Mouse (Mus musculus) layer of hippocampus, postnatal 36 days (tissue): Measurements from ENCODE around the gene Dcaf6. TPM values are rescaled to one million over a fixed set of nuclear protein-coding genes. Genes with fewer than 3 reads are reported as not detected.
"Not testable (repeated sequence)": the region's sequence is repeated elsewhere in the genome, so short reads cannot be mapped to it uniquely, and the experiment has no call there.

Experiments
- DNase-seq, 2 experiments: peaks; one replicate each; pipeline ENCODE4 v3.0.0; 2022
- total RNA-seq, 2 experiments: library from RNA; stranded (reverse); gene quantifications; 2 replicates each; pipeline ENCODE4 v1.2.3; 2021

Dcaf6 gene
- total RNA-seq, 2 experiments from 2014 or later, result 87.4 to 91.4 TPM

DNA sequence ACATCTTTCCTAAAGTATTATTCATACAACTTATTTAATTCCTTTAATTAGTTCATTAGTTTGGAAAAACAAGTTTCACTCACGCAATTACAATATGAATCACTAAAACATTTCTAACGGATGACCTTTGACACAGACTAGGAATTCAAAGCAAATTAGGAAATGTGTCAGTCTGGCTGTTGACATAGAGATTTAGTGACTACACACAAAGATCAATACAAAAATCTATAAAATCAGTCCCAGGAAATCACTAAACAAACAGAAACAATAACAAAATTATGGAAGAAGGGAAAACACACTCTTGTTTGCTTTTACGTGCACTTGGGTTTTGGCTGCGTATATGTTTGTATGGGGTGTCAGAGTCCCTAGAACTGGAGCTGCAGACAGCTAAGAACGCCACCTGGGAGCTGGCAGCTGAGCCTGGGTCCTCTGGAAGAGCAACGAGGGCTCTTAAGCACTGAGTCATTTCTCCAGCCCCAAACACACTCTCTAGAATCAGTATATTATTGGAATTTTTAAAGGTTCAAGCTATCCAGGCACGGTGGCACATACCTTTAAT lies 38.8 kb downstream of the Dcaf6 start:
- no peak for DNase-seq

DNA sequence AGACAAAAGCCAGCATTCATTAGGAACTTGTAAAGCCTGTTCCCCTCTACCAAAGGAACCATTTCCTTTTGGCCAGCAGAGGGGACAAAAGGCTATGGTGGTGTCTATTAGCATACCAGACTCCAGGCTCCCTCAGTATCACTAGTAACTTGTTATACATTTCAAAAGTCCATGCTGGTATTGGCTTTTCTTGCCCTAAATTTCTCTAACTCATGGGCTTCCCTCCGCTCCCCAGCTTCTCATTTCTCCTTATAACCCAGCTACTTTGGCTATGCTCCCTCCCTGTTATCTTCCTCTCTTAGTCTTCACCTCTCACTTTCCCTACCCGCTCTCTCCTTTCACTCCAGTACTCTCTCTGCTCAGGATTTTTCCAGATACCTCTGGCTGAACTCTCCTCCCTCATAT lies 63.9 kb downstream of the Dcaf6 start:
- no peak for DNase-seq

DNA sequence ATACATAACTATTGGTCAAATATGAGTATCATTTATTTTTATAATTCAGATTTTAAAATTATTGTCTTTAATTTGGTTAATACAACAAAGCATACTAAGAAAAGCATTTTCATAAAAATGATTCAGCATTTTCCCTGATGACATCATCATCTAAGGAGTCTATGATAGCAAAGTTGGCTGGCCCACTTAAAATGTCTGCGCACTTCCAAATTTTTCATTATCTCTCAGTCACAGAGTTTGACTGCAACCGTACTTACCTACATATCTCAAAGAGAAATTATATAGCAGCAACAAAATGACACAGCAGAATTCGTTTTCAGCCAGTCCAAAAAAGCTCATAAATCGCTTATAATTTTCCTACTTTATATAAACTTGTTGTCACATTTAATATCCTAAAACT lies 64.3 kb downstream of the Dcaf6 start:
- DNase-seq, result no peak

DNA sequence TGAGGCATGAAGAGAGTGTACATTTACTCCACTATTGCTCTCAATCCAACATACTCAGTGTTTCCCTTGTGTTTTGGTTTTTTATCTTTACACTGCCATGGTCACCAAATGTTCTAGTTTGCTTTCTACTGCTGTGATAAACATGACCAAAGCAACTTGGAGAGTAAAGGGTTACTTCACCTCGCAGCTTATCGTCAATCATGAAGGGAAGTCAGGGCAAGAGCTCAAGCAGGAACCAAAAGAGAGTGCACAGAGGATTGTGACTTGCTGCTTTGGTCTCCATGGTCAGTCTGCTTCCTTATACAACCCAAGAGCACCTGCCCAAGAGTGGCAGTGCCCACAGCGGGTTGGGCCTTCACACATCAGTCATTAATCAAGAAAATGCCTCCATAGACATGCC lies 65.4 kb downstream of the Dcaf6 start:
- DNase-seq, result no peak

DNA sequence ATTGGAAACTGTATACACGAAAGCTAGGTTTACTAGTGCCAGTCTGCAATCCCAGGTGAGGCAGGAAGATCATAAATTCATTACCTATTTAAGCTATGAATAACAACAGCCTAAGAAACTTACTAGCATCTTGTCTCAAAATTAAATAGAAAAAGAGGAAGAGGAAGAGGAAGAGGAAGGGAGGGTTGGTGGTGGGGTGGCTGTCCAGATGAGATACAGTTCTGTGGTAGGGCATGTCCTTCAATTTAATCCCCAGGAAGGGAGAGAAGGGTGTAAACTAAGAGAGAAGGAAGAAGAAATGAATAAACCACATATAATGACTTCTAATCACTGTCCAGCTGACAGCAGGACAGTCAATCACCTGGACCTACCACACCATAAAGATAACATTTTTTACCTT lies 67.2 kb downstream of the Dcaf6 start:
- DNase-seq, result no peak

DNA sequence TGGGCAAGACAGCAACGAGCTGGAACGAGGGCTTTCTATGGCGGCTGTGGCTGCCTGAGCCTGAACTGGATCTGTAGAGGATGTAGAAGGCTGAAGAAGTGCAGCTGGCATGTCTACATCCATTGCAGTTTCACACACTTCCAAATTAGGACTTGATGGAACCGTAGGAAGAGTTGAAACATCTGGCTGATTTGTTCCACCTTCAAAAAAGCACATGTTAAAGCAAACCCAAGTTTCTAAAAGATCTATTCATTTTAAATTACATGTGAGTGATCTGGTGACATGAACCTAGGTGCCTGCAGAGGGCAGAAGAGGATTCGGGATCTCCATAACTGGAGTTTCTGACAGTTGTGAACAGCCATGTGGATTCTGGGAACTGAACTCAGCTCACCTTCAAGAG lies 71.6 kb downstream of the Dcaf6 start:
- no peak for DNase-seq

DNA sequence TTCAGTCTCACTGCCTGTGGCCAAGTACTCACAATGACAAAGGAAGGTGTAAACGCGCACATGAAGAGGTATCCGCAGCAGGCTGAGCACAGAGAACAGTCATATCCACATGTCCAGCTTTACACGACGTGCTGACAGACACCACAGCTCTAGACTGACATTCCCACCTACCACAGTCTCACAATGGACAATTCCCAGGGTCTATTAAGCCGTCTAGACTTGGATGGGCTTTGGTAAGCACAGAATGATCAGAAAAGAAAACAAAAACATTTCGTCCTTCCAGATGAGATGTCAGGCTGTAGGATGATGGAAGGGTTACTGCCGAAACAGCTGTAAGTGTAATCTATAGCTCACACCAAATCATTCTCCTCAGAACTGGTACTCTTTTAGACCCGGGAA lies 73.8 kb downstream of the Dcaf6 start:
- no peak for DNase-seq

DNA sequence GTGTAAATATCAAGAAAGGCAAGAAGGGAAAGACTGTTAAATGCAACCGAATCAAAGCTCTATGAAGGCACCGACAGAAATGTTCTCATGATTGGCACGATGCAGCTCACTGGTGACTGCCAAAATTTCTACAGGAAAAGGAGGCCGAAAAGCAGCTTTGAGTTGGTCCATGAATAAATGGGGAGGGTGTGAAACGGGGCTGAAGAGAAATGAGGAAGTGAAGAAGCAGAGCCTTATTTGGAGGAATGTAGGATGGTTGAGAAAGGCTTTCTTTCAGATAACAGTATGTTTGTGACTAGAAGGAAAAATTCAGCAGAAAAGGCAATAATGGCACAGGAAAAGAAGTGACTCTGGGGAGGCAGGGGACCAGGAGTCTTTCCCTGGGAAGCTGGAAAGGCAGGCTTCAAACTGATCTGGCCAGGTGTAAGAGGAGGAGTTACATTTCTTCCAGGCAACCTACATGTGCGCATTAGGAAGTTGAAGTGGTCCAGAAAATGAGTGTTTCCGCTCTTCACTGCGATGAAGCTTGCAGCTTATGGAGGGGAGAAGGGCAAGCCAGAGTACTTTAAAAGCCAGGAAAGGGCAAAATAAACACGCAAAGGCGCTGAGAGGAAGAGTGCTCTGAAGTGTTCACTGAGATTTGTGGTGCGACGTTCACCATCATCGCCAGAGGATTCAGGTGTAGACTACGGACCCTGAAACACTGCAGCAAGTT lies 74.3 kb downstream of the Dcaf6 start:
- DNase-seq, result peak in 1 of 2 experiments; percentile 1

DNA sequence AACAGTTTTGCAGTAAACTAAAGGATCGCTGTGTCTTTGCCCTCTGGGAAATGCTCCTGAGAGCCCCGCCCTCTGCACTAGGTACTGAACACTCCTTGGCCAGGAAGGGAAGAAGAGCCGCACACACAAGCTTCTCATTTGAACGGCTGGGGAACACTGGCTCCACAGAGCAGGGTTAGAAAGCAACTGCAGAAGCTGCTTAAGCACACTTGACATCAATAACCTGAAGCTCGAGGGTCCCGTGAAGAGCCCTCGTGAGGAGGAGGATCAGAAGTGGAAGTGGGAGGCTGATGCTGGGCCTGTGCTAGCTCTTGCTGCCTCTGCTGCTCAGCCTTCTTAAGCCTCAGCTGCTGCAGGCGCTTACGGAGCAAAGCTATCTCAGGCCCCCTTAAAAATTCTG lies 86.4 kb downstream of the Dcaf6 start:
- DNase-seq, result no peak

DNA sequence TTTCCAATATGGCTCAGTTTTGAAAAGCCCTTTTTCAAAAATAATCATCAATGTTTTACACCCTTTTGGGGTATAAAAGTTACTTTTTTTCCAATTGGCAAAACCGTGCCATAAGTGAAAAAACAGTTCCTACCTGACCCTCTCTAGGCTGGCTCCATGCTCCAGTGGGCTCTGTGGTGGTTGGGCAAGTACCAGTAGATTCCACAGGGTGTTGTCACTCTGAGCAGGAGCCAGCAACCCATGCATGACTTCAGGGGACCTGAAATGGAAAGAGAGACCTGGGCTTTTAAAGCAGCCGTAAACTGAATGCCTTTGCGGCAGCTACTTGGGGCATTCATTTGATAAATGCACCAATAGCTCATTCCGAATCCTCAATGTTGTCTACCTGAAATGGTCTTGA lies 89.3 kb downstream of the Dcaf6 start:
- no peak for DNase-seq

DNA sequence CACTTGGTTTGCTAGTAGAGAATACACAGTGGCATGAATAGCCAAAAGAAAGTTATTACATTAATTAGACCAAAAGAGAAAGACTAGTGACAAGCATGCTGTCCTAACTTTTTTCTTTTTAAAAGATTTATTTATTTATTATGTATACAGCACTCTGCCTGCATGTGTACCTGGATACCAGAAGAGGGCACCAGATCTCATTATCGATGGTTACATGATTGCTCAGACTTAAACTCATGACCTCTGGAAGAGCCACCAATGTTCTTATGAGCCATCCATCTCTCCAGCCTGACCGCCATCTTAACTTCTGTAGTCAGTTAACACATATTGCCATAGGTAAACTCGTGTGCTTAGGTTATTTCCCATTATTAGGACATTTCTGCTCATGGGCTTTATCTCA lies 95.2 kb downstream of the Dcaf6 start:
- DNase-seq, result no peak

DNA sequence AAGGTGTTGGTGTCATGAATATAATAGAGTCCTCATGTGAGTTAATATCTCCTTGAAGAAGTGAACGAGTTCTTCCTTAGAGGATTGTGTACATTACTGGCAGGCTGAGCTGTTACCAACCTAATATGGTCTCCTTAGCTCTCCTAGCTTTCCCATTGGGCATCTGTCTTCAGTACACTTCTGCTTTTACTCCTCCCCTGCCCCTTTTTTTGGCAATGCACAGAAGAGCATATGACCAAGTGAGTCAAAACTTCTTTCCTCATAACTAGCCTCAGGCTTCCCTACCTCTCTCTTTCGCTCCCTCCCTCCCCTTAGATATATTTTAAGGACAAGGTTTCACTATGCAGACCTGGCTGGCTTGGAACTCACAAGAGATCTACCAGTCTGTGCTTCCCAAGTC lies 97.0 kb downstream of the Dcaf6 start:
- DNase-seq, result no peak

DNA sequence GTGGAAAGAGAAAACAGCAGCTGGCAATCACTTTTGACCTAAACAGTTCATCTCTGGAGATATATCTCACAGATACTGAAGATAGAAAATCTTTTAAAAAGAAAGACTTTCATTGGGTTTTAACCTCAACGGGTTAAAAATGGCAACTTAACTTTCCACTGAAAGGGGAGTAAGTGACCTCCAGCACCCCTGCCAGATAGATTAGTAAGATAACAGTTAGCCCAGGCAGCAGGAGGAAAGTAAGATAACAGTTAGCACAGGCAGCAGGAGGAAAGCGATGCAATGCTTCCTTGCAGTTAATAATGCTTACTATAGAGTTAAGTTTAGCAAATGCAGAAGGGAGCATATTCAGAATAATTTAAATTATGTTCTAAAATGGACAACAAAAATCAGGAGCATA lies 103.9 kb downstream of the Dcaf6 start:
- no peak for DNase-seq

DNA sequence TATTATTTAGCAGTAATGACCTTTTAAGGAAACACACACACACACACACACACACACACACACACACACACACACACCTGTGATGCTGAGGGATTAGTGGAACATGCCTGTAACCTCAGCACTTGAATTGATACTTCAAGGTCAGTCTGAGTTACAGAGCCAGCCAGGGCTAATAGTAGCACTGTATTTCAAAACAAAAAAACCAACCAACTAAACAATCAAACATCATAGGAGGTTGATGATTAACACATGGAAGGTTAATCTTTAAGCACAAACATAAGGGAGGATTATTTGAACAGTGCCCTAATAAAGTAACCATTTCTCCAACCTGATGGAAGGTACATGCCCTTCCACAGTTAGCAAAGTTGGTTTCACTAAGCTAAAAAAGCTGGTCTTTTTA lies 111.6 kb downstream of the Dcaf6 start:
- no peak for DNase-seq

DNA sequence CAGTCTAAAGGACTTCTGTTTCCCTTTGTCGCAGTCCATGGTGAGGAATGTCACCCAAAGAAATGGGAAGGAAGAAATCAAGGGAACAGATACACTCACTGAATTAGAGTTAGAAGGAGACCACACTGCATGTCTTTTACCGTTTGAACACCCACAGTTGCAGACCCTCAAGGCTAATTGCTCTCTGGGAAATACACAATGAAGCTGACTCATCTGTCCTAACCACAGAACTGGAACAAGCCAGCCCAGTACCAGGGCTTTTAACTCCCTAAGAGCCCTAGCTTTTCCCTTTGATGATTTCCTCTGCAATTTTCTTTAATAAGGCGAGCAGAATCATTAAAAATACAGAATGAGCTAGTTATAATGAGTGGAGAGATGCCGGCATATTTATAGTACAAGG lies 115.8 kb downstream of the Dcaf6 start:
- DNase-seq, result no peak

DNA sequence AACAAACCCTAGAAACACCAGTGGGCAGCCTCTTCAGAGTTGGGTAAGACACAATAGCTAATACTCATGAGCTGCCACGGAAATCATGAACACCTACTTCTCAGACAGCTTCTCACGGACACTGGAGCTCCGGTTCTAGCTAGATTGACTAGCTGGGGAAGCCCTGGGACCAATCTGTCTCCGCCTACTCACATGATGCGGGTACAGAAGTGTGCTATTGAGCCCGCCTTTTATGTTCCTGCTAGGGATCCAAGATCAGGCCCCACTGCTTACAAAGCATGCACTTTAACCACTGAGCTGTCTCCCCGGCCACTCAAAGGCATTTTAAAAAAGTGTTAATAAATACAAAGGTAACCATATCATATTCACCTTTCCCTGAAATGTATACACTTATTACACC lies 118.1 kb downstream of the Dcaf6 start:
- DNase-seq, result peak; percentile 36 to 43

DNA sequence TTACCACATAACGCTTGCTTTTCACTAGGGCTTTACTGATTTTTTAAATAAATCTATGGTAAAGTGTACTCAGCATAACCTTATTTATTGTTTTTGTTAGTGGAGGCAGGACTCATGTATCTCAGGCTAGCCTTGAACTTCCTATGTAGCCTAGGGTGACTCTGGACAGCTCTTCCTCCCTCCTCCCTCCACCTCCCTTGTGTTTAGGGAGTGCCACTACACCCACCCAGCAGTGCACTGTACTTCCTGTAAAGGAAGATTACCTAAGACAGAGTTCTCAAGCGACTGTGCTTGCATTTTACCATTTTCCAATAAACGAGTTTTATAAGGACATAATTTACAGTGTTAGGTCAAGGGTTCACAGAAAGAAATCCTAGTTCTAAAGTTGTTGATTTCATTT lies 127.5 kb downstream of the Dcaf6 start:
- DNase-seq, result no peak

DNA sequence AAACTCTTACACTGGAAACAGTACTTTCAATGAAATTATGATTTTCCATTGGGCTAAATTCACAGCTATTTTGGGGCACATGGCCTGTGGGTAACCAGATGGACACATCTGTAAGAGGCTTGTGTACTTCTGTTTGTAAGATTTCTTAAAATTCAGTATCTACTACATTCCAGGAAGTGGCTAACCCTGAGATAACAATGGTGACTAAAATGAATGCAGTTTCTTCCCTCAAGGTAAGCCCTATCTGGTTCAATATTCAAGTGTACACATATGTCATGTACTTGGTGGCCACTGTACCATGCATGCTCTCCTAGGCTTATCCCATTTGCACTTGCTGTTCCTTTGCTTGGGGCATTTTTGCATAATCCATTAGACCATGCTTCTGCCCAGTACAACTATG lies 129.4 kb downstream of the Dcaf6 start:
- DNase-seq, result no peak

DNA sequence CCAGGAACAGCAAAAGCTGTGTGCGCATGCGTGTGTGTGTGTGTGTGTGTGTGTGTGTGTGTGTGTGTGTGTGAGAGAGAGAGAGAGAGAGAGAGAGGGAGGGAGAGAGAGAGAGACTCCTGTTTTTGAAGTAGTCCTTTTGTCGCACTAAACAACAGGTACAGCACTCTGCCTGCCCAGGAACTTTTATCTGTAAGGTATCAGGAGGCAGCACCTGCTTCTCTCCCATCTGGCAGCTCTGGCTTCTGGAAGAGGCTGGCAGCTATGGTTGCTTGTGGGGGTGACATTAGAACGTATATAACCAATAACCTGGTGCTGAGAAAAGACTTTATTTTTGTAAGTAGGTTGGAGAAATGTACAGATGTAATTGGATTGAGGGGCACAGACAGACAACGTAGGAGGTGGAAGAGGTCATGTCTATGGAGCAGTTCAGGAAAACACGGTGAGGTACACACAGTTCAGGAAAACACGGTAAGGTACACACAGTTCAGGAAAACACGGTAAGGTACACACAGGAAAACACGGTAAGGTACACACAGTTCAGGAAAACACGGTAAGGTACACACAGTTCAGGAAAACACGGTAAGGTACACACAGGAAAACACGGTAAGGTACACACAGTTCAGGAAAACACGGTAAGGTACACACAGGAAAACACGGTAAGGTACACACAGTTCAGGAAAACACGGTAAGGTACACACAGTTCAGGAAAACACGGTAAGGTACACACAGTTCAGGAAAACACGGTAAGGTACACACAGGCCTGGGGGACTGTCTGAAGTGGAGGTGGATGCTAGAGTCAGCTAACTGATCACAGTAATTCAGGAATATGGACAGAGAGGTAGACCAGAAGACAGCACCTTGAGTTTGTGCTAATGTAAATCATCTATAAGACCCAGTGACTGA lies 131.6 kb downstream of the Dcaf6 start:
- DNase-seq, result not testable (repeated sequence)

DNA sequence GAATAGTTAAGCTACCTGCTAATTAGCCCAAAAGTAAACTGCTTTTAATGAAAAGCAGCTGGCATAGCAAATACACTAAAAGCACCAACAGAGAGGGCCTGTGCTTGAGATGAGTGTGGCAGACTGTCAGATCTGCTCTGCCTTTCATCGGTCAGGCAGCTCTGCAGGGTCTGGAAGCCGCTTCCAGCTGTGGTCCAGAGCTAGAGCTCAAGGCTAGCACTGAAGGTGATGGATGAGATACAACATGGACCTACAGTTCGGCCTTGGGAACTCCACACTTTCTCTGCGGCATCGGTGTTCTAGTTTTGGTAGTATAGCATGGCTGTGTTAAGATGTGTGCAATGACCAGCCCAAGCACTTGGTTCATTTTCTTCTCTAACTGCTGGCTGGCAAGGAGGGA lies 132.4 kb downstream of the Dcaf6 start:
- no peak for DNase-seq

DNA sequence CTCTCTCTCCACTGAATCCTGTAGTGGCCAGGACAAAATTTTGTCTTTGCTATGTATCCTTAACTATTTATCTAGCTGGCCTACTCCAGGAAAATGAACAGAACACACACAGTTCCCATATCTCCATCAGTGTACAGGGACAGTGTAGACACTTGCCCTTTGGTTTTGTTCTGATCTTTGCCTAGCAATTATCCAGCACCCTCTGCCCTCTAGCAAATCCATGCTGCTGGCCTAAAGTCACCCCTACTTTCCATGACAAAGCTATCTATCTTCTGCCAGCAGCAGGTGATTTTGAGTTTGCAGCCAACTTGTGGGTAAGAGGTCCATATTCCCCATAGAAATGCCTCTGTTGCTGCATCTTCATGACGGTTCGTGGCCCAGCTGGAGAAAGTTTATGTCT lies 132.9 kb downstream of the Dcaf6 start:
- no peak for DNase-seq

DNA sequence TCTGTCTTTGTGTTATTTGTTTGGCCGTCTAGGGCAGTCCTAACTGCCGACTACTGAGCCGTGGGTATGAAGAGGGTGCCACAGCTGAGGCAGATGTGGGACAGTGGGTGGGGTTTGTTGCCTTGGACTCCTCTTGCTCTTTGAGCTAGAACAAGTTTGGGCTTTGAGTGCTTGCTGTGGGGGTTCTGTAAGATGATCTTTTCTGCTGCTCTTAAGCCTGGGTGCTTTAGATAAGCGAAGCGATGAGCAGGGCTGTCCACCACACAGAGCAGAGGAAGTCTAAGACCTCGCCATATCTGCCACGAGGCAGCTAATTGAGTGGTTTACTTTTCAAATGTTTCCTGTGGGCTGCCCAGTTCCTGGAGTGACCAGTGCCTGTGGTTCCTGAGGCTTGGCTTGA lies 137.3 kb downstream of the Dcaf6 start:
- DNase-seq, result no peak

DNA sequence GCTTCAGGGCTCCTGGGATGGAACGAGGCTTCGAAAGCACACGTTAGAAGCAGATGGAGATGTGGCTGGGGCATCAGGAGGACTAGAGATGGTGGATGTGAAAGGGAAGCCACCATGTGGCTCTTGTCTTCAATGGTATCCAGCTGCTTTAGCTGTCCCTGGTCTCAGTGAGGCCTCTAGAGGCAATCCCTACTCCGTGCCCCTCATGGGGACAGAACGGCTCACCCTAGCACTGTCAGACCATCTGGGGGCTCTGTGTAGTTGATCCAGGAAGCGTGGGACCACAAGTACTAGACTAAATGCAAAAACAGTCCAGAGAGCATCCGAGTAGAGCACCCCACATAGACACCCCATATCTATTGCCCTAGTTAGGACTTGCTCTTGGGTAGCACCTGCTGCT lies 138.4 kb downstream of the Dcaf6 start:
- no peak for DNase-seq

DNA sequence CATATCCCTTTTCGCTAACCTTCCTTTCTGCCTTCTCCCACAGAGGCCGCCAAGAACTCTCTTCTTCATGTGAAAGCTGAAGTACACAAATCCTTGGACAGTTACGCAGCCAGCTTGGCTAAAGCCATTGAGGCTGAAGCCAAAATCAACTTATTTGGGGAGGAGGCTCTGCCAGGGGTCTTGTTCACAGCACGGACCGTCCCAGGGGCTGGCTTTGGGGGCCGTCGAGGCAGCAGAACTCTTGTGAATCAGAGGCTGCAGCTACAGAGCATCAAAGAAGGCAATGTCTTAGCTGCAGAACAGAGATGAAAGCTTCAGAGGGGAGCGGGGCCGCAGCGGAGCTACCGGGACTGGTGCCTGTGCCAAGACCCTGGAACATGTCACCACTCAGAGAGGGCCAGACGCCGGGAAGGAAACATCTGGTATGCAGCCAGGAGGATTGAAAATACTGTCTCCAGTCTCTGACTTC lies 138.8 kb downstream of the Dcaf6 start:
- DNase-seq, result no peak
